Mouse (Mus musculus): ENCODE results near the gene Hip1.
"Not testable (repeated sequence)": the region's sequence is repeated elsewhere in the genome, so short reads cannot be mapped to it uniquely, and the experiment has no call there.

Gene Hip1

GRCm38 (mm10) chr5:135375167-135375566 is 169.8 kb downstream of the Hip1 start:
- in situ Hi-C loops (cut with MboI; ENCODE audit: low sequenced_read_pairs) = no loop called here

DNA sequence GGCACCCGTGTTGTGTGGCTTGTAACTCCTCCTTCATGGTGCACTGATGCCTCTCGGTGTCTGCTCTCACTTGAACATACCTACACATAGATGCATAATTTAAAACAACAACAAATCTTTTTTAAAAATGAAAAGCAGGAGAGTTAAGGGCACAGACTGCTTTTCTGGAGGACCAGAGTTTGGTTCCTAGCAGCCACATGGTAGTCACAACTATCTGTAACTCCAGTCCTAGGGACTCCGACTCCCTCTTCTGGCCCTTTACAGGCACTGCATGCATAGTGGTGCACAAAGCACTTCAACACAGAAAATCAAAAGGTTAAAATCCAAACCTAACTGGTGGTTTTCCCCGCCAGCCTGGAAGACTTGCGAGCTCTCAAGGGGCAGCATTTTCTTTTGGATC is 171.3 kb downstream of the Hip1 start:
- in situ Hi-C loops (cut with MboI; ENCODE audit: low sequenced_read_pairs) = no loop called here

- in situ Hi-C loops (cut with MboI; ENCODE audit: low sequenced_read_pairs) = no loop called here
Observed at GRCm38 (mm10) chr5:135371195-135371594, 173.7 kb downstream of the Hip1 start.

GRCm38 (mm10) chr5:135369787-135370654 is 174.9 kb downstream of the Hip1 start, which contains the start of gene Nsun5:
TSS of gene Nsun5 (plus strand) at chr5:135369953.
- in situ Hi-C loops (cut with MboI; ENCODE audit: low sequenced_read_pairs) = no loop called here

DNA sequence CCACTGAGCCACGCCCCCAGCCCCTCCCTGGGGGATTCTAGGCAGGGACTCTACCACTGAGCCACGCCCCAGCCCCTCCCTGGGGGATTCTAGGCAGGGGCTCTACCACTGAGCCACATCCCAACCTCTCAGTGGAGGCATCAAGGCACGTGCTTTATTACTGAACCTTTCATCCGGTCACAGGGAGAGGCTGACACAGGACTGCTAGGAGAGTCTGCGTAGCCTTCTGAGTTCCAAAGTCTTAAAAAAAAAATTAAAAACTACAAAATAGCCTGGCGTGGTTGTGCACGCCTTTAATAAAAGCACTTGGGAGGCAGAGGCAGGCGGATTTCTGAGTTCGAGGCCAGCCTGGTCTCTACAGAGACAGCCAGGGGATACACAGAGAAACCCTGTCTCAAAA is 175.7 kb downstream of the Hip1 start:
- in situ Hi-C loops (cut with MboI; ENCODE audit: low sequenced_read_pairs) = not testable (repeated sequence)

DNA sequence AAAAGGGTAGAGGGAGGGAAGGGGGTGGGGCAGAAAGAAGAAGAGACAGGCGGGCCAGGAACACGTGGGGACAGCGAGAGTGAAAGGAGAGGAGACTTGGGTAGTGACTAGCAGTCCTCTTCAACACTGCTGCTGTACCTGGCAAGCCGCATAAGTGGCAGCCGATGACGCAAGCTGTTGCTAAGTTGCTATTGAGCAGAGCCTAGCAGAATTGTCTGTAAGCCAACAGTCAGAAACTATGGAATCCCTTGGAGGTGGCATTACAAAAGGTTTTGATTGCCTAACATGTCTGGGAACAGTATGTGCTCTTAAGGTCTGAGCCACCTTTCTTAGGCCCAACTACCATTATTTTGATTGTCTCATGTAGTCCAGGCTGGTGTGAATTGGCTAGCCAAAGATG is 176.6 kb downstream of the Hip1 start:
- in situ Hi-C loops (cut with MboI; ENCODE audit: low sequenced_read_pairs) = no loop called here

GRCm38 (mm10) chr5:135367841-135368240 is 177.1 kb downstream of the Hip1 start:
- in situ Hi-C loops (cut with MboI; ENCODE audit: low sequenced_read_pairs) = no loop called here

DNA sequence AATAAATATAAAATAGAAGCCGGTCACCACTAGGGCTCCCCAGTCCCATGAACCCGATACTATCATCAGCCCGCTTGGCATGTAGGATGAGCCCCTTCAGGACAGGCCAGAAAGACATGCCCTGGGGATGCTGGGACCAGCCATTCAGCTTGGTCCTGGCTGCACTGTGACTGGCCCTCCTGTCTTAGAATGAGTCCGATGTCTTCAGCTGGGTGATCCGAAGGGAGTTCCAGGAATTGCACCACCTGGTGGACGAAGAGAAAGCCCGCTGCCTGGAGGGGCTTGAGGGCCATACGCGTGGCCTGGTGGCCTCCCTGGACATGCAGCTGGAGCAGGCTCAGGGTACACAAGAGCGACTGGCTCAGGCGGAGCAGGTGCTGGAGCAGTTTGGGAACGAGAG is 181.4 kb downstream of the Hip1 start:
- in situ Hi-C loops (cut with MboI; ENCODE audit: low sequenced_read_pairs) = no loop called here

DNA sequence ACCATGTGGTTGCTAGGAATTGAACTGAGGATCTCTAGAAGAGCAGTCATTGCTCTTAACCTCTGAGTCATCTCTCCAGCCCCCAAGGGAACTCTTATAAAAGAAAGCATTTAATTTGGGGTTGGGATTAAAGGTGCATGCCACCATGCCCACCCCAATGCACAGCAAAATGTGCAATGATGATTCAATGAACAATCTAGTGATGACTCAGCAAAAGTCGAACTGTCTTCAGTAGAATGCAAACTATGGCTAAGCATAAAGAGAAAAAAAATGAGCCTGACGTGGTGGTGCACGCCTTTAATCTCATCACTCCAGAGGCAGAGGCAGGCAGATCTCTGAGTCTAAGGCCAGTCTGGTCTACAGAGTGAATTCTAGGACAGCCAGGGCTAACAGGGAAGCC is 182.3 kb downstream of the Hip1 start:
- in situ Hi-C loops (cut with MboI; ENCODE audit: low sequenced_read_pairs) = no loop called here

- in situ Hi-C loops (cut with MboI; ENCODE audit: low sequenced_read_pairs) = no loop called here
Observed at GRCm38 (mm10) chr5:135359772-135360171, 185.1 kb downstream of the Hip1 start.

DNA sequence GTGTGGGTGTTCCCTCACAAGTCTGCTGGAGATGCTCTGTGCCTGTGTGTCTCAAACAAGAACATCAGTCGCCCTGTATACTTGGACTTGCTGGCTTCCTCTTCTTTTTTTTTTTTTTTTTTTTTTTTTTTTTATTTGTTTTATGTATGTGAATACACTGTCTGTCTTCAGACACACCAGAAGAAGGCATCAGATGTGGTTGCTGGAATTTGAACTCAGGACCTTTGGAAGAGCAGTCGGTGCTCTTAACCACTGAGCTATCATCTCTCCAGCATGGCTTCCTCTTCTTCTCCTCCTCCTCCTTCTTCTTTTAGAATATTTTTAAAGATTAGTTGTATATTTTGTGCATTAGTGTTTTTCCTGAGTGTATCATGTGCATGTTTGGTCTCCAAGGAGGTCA is 187.4 kb downstream of the Hip1 start:
- in situ Hi-C loops (cut with MboI; ENCODE audit: low sequenced_read_pairs) = no loop called here

Measured in CH12F3 (cell line).